Mouse (Mus musculus): ENCODE measurements around the gene Rtl6.

GRCm38 (mm10) chr15:84591573-84592139 is 34.0 kb upstream of the Rtl6 start:
- TF ChIP-seq ZNF384 (IDR thresholded peaks at IDR 0.05; ENCODE audit: low read depth, low read length) (no peak), ZC3H11A (IDR thresholded peaks at IDR 0.05; ENCODE audit: borderline replicate concordance, low read depth, low read length) (no peak), CHD2 (IDR thresholded peaks at IDR 0.05; ENCODE audit: low read depth, low read length) (no peak), HCFC1 (IDR thresholded peaks at IDR 0.05; ENCODE audit: borderline replicate concordance, insufficient read depth, low read length) (no peak), MAFK (IDR thresholded peaks at IDR 0.05; ENCODE audit: insufficient read depth, low read depth, low read length) (no peak)
